Mouse (Mus musculus): ENCODE measurements around the gene Ttll8.

Ttll8 gene

GRCm38 (mm10) chr15:88954368-88955072, at the start of gene Ttll8:
Gene Ttll8 (minus strand): TSS chr15:88954418.
- in situ Hi-C loops (cut with MboI, MseI) = no loop called here

GRCm38 (mm10) chr15:89001245-89001644, 47.0 kb upstream of the Ttll8 start:
- in situ Hi-C loops (cut with MboI, MseI) = loop anchor here (10.0 kb wide), 1 partner anchor 856 kb away; no protein-coding TSS in a partner anchor

DNA sequence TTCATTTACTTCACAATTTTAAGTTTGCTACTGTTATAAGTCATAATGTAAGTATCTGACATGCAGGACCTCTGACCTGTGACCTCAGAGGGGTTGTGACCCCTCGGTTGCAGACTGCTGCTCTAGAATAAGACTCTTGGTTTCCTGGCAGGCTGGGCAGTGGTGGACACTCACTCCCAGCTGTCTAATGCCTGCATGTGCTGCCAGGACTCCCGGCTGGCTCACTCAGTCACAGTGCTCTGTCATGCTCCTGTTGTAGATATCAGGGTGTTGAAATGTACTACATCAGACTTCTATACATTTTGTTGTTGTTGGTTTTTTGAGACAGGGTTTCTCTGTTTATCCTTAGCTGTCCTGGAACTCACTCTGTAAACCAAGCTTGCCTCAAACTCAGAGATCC, 46.1 kb upstream of the Ttll8 start:
- in situ Hi-C loops (cut with MboI, MseI) = loop anchor here (10.0 kb wide), 1 partner anchor 856 kb away; no protein-coding TSS in a partner anchor

- in situ Hi-C loops (cut with MboI, MseI) = no loop called here
Measured at GRCm38 (mm10) chr15:88999124-88999523, 44.9 kb upstream of the Ttll8 start.

DNA sequence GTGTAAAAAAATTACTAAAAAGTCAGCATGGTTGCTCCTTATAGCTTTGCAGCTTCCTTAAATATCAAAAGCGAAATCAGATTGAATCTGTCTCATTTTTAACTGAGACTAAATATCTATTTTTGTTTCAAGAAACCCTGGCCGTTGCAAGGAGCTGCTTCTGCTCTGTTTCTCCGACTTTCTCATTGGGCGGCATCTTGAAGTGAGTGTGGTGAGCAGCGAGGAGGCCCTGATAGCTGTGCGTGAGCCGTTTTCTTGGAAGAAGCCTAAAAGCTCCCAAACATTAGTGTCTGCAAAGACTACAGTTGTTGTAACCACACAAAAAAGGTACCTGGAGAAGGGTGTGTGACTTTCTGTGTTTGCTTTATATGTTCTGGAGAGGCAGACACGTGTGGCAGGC, 44.4 kb upstream of the Ttll8 start:
- in situ Hi-C loops (cut with MboI, MseI) = no loop called here

DNA sequence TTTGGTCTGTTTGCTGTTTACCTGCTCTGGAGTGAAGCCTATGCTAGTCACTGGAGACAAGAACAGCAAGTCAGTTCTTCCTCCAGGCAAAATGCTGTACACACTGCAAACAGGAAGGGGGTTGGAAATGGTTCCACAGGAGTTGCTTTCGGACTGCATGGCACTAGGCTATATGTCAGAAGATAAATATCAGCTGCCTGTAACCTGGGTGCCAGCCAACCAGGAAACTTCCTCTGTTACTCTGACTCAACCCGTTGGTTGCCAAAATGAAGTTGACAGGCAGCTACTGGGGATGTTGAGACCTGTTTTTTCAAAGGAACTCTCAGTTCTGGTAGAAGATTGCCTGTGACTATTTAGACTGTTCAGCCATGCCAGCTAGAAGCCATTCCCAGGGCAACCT, 35.0 kb upstream of the Ttll8 start:
- in situ Hi-C loops (cut with MboI, MseI) = loop anchor here (10.0 kb wide), 1 partner anchor 686 kb away; no protein-coding TSS in a partner anchor

DNA sequence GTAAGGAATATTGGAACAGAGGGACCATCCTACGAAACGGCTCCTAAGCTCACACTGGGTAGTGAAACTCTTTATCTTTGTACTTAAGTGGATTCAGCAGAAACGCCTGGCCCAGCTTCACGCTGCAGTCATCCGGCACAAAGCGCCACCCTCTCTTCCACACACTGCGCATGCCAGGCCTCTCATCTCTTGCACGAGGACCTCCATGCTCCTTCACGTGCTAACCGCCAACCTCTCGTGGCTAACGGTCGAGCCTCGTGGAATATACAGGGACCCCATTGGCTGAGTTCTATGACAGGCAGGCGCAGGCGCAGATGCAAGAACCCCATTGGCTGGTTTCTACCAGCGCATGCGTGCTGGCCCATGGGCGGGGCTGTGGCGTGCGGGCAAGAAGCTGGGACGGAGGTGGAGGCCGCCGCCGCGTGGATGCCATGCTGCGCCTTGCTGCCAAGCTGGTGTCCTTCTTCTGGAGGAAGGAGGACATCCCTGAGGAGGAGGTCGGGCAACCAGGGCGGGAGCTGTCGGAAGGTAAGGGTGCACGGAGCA, 28.4 kb upstream of the Ttll8 start, which contains the start of gene Mov10l1:
TSS of gene Mov10l1 (plus strand) at position 376 of the 546 bp plus-strand sequence.
- in situ Hi-C loops (cut with MboI, MseI) = loop anchor here (10.0 kb wide), 1 partner anchor 692 kb away; no protein-coding TSS in a partner anchor

DNA sequence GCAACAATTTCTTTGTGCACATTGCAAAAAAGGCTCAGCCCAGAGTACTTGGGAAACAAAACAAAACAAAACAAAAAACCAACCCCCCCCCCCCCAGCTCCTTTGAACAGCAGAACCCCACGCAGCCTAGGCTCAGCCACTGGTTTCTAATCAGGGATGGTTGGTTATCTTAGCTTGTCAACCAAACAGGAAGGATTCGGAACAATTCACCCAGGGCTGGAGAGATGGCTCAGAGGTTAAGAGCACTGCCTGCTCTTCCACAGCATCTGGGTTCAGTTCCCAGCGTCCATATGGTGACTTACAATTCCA, 24.9 kb upstream of the Ttll8 start:
- in situ Hi-C loops (cut with MboI, MseI) = no loop called here

DNA sequence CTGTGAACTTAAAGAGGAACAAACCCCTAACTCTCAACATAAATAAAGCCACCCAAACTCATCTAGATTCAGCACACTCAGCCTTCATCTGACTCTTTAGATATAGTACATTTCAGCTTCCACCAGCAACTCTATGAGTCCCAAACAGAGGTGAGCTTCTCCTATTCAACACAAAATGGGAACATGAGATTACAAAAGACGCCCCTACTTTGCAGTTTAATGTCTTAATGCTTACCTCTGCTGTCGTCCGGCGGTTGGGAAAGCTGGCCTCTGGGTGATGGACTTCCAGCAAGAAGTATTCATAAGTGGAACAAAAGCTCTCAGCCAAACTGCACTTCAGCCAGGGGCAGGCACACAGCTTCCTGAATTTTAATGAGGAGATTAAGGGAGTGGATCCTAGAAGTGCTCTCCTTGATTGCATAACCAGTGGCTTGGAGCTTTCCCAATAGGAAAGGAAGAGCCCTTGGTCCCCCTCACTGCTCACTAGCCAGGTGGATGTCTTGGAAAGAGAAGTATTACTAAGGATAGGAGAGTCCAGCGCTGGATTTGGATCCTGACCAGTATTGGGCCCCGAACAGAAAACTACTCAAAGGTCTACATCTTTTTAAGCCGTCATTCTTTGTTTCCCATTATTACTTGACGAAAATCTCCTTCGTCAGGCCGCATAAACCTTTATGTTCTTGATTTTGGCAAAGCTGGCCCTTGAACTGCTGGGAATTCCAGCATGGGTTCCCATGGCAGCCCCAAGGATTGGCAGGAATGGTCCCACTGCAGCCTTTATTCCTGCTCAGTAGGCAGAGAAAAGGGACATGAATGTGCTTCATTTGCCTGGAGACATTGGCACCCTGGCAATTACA, 24.3 kb upstream of the Ttll8 start, which contains the start of gene Mlc1:
TSS of gene Mlc1 (minus strand) at position 727 of the 857 bp plus-strand sequence.
- in situ Hi-C loops (cut with MboI, MseI) = no loop called here

GRCm38 (mm10) chr15:88972300-88972699, 18.1 kb upstream of the Ttll8 start:
- in situ Hi-C loops (cut with MboI, MseI) = no loop called here

GRCm38 (mm10) chr15:88964070-88964578, 9.9 kb upstream of the Ttll8 start:
- in situ Hi-C loops (cut with MboI, MseI) = no loop called here

GRCm38 (mm10) chr15:88957522-88957921, 3.3 kb upstream of the Ttll8 start:
- in situ Hi-C loops (cut with MboI, MseI) = no loop called here

DNA sequence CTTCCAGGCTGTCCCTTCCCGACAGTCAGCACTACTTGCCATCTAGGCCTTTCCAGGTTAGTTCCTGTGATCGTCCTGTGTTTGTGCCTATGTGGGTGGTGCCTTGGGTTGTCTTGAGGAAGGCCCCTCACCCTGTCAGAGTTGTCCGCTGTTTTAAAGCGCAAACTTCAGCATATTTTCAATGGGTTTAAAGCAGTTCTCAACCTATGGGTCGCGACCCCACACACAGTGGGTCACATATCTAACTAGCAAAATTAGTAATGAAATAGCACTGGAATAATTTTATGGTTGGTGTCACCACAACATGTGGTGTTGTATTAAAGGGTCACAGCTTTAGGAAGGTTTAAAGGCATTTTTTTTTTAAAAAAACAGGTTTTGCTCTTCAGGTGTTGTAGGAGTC, 1.1 kb upstream of the Ttll8 start:
- in situ Hi-C loops (cut with MboI, MseI) = no loop called here

DNA sequence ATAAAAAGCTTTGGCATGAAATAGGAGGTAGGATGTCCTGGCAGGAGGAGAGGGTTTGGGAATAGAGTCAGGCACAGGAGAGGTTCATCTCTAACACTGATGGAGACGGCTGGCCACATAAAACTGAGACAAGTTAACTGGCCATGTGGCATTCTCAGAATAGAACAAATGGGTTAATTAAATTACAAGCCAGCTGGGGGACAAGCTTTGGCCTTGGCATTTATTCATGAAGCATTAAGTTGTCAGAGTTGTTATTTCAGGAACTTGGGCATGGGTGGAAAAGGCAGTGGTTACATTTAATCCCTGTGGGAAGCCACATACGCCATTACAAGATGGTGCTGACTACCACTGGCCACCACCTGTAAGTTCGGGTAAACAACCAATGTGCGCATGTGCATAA, 3.0 kb downstream of the Ttll8 start:
- in situ Hi-C loops (cut with MboI, MseI) = no loop called here

DNA sequence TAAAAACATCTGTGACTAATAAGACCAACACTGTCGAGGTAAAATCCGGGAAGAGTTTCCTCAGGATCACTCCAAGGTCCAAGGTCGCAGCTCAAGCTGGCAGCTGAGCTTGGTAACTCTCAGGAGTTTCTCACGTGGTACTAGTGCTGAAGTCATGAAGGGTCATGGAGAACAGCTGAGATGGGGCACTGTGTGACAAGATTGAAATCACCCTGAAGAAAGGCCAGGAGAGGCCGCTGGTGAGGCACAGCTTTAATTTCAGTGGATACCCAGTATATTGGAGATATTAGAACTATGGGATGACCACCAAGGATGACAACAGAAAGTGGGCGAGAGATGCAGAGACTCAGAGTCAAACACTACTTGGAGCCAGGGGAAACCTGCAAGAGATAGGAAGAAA, 7.4 kb downstream of the Ttll8 start:
- in situ Hi-C loops (cut with MboI, MseI) = no loop called here

GRCm38 (mm10) chr15:88943896-88944551, 10.2 kb downstream of the Ttll8 start:
- in situ Hi-C loops (cut with MboI, MseI) = no loop called here

DNA sequence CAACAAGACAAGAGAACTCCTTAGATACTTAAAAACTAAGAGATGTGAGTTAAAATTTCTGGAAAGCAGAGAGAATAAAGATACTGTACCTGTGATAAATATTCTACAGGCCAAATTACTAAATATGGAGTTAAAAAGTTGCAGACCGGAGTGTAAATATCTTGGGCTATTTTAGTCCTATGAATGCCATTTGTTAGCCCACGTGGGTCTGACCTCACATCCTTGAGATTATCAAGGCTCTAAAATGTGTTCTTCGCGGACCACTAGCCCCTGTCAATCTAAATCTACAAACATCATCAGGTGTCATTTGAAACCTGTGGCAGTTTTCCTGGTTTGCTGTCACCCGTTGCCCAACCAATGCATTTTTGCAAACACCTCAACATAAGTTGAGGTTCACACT, 11.4 kb downstream of the Ttll8 start:
- in situ Hi-C loops (cut with MboI, MseI) = no loop called here

DNA sequence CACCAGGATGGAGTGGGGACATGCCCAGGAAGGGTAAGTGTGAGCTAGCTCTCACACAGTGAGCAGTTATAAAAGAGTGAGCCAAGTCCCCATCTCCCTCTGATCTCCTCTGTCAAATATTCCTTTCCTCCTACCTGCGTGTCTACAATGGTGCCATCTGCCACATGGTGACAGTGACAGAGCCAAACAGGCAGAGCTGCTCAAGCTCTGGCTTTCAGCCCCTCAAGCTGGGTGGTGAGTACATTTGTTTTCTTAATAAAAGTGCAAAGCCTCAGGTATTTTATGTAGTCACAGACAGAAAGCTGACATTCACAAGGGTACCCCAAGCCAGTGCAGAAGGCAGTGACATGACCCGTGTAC, 16.9 kb downstream of the Ttll8 start:
- in situ Hi-C loops (cut with MboI, MseI) = no loop called here

DNA sequence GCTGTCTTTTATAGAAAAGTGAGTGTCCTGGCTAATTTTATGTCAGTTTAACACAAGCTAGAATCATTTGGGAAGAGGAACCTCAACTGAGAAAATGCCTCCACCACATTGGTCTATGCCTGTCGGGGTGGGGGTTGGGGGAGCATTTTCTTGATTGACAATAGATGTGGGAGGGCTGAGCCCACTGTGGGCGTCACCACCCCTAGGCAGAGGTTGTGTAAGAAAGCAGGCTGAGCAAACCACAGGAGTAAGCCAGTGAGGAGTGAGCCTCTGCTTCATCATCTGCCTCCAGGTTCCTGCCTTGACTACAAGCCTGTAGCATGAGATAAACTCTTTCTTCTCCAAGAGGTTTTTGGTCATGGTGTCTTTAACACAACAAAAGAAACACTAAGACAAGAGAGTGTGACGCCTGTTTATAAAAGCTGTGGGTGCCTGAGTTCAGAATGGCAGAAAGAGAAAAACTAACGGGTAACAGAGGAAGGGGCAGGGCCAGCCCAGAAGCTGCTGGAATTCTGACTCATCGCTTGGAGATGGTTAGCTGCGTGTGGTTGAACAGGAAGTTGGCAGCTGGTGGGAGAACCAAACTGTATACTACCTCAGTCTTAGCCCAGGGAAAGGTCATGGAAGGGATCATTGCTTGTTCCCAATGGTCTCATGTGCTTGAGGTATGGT, 17.5 kb downstream of the Ttll8 start:
- in situ Hi-C loops (cut with MboI, MseI) = no loop called here

DNA sequence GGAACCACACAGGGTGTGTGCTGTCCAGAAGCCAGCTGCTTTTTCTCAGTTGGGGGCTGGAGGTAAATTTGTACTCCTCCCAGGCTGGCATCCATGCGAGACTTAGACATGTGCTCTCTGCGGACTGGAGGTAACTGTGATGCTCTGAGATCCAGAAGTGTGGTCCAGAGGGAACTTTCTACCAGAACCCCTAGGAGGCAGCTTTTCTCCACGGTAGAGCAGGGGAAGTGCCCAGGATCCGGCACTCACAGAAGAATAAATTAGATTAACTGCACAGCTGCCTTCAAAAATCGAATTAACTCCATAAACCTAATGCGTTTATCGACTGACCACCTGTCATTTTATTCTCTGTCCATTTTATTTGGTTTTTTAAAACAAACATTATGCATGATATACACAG, 20.1 kb downstream of the Ttll8 start:
- in situ Hi-C loops (cut with MboI, MseI) = no loop called here

DNA sequence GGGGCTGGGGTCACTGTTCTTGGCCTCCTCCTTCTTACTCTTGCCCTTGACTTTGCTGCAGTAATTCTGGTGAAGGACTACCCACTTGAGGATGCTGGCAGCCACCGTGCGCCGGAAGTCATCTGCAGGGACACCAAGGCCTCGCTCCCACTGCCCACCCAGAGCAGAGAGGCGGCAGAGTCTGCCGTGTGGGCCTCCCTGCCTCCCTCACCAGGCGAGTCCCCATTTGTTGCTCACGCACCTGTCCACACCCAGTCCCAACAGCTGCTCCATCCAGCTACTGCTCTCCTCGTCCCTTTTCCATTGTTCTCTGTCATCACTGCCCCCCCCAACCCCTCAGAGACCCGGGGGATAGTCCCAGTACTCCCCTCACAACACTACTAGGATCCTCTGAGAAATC, 21.6 kb downstream of the Ttll8 start:
- in situ Hi-C loops (cut with MboI, MseI) = no loop called here
